Mouse (Mus musculus) E14TG2a.4 (cell line): ENCODE measurements around the gene Tmem9.

ENCODE experiments used
- CTCF ChIP-seq: conservative IDR thresholded peaks from 2 replicates; pipeline ENCODE4 v1.5.1; 2014; ENCODE audit warnings: low read length
- NANOG ChIP-seq: IDR thresholded peaks from 2 replicates; pipeline ENCODE4 v1.6.1; 2014; ENCODE audit warnings: borderline replicate concordance, low read length, mixed read lengths
- POU5F1 ChIP-seq: IDR thresholded peaks from 2 replicates; pipeline ENCODE4 v1.6.1; 2014; ENCODE audit warnings: low read length, borderline replicate concordance

GRCm38 (mm10) chr1:135993470-135993869 lies 14.5 kb upstream of the Tmem9 start:
- TF ChIP-seq CTCF = no peak
- no peak for TF ChIP-seq NANOG
- no peak for TF ChIP-seq POU5F1
